Mouse (Mus musculus): Measurements from ENCODE around the gene Snrpd3.

Snrpd3 gene

DNA sequence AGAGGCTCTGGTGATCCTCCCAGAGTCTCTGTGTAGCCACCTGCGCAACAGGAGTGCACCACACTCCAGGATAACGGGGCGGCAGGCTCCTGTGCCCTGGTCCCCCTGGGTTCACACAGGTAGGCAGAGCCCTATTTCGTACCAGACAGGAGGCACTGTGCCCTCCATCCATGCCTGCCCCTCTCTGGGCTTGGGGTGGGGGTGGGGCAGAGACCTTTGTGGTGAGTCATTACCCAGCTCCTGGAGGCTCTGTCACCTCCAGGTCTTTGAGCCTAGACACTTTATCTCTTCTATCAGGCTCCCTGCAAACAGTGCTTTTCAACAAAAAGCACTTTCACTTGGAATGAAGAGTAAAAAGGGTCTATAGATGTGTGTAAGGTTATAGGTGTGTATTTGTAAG, 51.5 kb downstream of the Snrpd3 start:
- DNase-seq, result no peak

DNA sequence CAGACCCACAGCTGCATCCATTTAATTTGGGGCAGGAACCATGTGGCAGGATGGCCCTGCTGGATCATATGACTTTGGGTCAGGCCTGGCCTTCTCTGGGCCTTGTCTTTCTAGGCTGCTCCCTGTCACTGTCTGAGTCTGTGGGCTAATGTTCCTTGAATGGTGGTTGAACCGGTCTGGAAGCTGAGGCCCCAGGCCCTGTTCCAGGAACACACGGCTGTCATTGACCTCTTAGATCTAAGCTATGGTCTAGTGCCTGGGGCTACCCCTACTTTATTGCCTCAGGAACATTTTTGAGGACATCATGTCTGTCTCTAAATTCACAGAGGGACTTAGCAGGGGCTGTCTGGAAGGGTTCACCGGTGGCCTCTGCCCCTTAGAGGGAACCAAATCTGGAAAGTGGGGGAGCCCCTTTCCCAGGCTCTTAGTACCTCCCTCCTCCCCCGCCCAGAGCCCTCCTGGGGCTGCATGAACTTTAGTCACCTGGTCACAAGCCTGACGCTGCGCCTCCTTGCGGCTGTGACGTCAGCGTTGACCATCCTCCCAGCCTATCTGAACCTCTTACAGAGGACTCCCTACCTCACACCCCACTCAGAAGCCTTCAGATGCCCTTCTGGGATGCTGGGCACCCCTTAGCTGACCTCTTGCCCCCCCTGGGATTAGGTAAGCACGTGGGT, 53.8 kb downstream of the Snrpd3 start:
- DNase-seq, result peak; percentile 84

GRCm38 (mm10) chr10:75571937-75572336, 54.6 kb downstream of the Snrpd3 start:
- DNase-seq, result no peak

- peak; percentile 86 for DNase-seq
These were observed 55.8 kb downstream of the Snrpd3 start for GRCm38 (mm10) chr10:75573181-75573580.

DNA sequence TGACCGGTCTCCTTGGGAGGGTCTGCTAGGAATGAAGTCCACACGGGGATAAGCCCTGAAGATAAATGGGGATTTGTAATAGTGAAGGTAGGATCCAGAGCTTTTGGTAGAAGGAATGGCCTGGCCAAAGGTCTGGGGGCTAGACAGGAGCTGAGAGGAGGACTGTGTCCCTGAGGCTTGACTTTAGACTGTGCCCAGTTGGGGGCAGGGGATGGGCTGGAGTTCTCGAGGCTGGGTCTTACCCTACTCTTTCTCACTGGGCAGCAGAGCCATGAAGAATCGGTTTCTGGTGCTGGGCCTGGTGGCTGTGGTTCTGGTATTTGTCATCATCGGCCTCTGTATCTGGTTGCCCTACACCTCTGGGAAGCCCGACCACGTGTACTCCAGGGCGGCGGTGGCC, 56.6 kb downstream of the Snrpd3 start:
- peak; percentile 51 for DNase-seq

DNA sequence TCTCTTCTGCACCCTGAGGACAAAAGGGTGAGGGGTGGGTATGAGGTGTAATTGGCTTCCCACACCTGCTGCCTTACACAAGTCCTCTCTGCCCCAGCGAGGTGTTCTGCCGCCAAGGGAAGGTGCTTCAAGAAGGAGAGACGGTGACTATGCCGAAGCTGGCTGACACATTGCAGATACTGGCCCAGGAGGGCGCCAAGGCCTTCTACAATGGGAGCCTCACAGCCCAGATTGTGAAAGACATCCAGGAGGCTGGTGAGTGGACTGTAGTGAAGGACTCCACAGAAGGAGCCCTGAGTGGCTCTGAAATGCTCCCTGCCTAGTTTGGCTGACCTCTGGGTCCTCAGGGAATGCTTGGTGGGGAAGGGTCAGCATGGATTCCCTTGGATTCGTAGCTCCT, 61.8 kb downstream of the Snrpd3 start:
- no peak for DNase-seq

- peak; percentile 88 for DNase-seq
These were observed 68.7 kb downstream of the Snrpd3 start for GRCm38 (mm10) chr10:75585876-75586552.

GRCm38 (mm10) chr10:75586553-75586879, 69.2 kb downstream of the Snrpd3 start:
- no peak for DNase-seq
